In the genomic region with DNA sequence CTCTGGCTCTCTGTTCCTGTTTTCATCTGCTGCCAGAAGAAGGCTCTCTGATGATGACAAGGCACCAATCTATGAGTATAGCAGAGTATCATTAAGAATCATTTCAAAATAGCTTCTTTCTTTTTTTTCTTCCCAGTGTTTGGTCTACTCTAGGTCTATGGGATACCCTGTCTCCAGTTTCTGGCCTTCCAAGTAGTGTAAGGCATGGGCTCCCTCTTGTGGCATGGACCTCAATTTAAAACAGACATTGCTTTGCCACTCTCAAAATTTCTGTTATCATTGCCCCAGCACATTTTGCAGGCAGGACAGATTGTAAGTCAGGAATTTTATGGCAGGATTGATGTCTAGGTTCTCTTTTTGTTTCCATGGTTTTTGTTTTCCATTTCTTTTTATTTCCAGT, we compare ENCODE assay signal across 8 mouse cellular contexts.
DNase-seq lines count a peak whose midpoint lies in the region.

No protein-coding gene starts in this region.

- peak; percentile 19 for DNase-seq in left cerebral cortex, adult 11 months (ENCODE audit: low spot score)
- DNase-seq in left cerebral cortex, postnatal 10 days (ENCODE audit: extremely low spot score in 1 of 2, low spot score in 2 of 2) = no peak
- peak; percentile 26 for DNase-seq in ZHBTc4 (ENCODE audit: low read depth, low spot score)
- DNase-seq in cerebellum, postnatal 14 days = peak; percentile 59 to 63
- peak; percentile 16 for DNase-seq in kidney, postnatal 14 days
- peak; percentile 61 for DNase-seq in retina, postnatal 1 day
- no peak for DNase-seq in spleen, postnatal 10 days (ENCODE audit: low spot score in 2 of 2)
- DNase-seq in yolk sac, embryonic 10.5 days (ENCODE audit: low spot score) = no peak

- intact Hi-C loops in left cerebral cortex, postnatal 10 days (cut with DNase I) = loop anchor here (5.0 kb wide), 1 partner anchor 944 kb away; no protein-coding TSS in a partner anchor

Comparison
In these comparisons a context has a peak if more than half of its experiments do, and no peak if none do; other contexts are left out.
1. DNase-seq: peak in left cerebral cortex, adult 11 months (single experiment), ZHBTc4 (single experiment), cerebellum, postnatal 14 days (2 of 2), kidney, postnatal 14 days (single experiment) and retina, postnatal 1 day (single experiment); none in left cerebral cortex, postnatal 10 days (0 of 2), spleen, postnatal 10 days (0 of 2) and yolk sac, embryonic 10.5 days (single experiment).